Mouse (Mus musculus): Measurements from ENCODE around the gene Acot7. TPM values are rescaled to one million over a fixed set of nuclear protein-coding genes. Genes with fewer than 3 reads are reported as not detected.

Gene Acot7
- polyA plus RNA-seq, 1 experiment from 2014 or later = 63.4 TPM

DNA sequence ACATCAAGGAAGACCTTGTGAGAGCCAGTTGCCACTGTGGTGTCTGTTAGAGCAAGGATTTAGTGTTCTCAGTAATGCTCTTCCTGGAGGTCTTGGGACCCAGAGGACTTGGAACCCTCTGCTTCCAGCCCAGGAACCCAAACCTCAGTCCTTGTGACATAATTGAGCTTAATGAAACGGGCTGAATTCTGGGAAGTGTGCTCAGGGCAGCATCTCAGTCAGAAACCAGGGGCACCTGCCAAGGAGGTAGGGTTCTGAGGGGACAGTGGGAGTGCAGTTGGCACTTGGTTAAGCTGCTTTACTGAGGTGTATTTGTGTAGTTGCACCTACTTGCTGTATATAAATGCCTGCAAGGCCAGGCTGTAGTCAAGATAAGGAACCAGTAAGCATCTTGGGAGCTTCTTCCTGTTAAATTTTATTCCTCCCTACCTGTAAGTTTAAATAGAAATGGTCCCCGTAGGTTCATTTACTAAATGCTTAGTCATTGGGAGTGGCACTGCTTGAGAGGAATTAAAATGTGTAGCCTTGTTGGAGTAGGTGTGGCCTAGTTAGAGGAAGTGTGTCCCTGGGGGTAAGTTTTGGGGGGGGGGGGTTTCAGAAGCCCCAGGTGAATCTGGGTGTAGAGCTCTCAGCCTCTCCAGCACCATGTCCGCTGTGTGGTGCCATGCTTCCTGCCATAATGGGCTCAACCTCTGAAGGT is 16.7 kb downstream of the Acot7 start:
- H3K4me1 ChIP-seq (ENCODE audit: insufficient read depth, low read depth, low read length) = no peaks in the 10 kb centered on the region
- no peak for TF ChIP-seq EP300 (IDR thresholded peaks at IDR 0.05)
- TF ChIP-seq CTCF (IDR thresholded peaks at IDR 0.05) = no peak
- H3K9me3 ChIP-seq (ENCODE audit: low read length) = no peaks in the 10 kb centered on the region
- ATAC-seq (no peak), DNase-seq (ENCODE audit: low spot score) (no peak)
- H3K4me3 ChIP-seq (ENCODE audit: low read depth, low read length) = no peak overlapping the region
- WGBS = 78% methylated on average over 3 of the region's 3 CpGs
- H3K36me3 ChIP-seq (ENCODE audit: insufficient read depth, low read length) = no peaks in the 10 kb centered on the region
- no peak overlapping the region for H3K27ac ChIP-seq (ENCODE audit: low read length)
- no peak overlapping the region for H3K4me2 ChIP-seq (replicated peaks; ENCODE audit: low read depth, low read length)
- H3K9ac ChIP-seq (replicated peaks; ENCODE audit: low read depth) = no peak overlapping the region
- no peaks in the 10 kb centered on the region for H3K27me3 ChIP-seq (replicated peaks; ENCODE audit: insufficient read depth, low read length)

DNA sequence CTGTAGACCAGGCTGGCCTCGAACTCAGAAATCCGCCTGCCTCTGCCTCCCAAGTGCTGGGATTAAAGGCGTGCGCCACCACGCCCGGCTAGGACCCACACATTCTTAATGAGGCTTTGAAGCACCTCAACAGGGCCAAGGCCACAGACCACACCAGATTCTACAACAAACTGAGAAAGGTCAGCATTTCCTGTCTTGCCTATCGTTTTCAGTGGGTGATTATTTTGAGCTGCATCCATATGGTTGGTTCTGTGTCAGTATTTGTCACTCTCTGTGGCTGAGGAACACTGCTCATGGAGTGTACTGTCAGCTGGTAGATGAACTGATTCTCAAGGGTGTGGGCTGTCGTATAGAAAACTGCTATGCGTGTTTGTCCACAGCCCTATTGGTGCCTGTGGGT is 18.3 kb downstream of the Acot7 start:
- H3K9me3 ChIP-seq (ENCODE audit: low read length) = no peaks in the 10 kb centered on the region
- DNase-seq (ENCODE audit: low spot score) (no peak), ATAC-seq (no peak)
- no peak overlapping the region for H3K9ac ChIP-seq (replicated peaks; ENCODE audit: low read depth)
- no peak overlapping the region for H3K4me3 ChIP-seq (ENCODE audit: low read depth, low read length)
- H3K36me3 ChIP-seq (ENCODE audit: insufficient read depth, low read length) = no peaks in the 10 kb centered on the region
- H3K27me3 ChIP-seq (replicated peaks; ENCODE audit: insufficient read depth, low read length) = no peaks in the 10 kb centered on the region
- no peak overlapping the region for H3K27ac ChIP-seq (ENCODE audit: low read length)
- H3K4me1 ChIP-seq (ENCODE audit: insufficient read depth, low read depth, low read length) = no peaks in the 10 kb centered on the region; the same call in 1 of the 2 replicates
- WGBS = 82% methylated on average over 7 of the region's 9 CpGs
- TF ChIP-seq EP300 (IDR thresholded peaks at IDR 0.05) = no peak
- no peak for TF ChIP-seq CTCF (IDR thresholded peaks at IDR 0.05)
- H3K4me2 ChIP-seq (replicated peaks; ENCODE audit: low read depth, low read length) = no peak overlapping the region

DNA sequence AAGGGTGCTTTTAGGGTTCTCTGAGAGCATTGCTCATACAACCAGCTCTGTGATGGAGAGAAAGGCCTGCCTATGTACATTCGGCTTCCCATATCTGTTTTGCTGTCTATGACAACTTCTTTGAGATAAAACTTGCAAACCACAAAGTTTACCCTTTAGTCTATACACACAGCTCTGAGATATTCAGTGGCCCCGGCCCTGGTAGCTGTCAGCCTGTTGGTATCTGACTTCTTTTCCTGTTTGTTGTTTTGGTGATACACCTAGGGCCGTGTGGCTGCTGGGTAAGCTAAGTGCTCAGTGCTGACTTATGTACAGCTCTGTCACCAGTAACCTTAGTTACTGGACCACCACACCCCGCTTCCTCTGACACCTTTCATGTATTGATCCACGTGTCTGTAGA is 19.6 kb downstream of the Acot7 start:
- Histone ChIP-seq H3K9ac (replicated peaks; ENCODE audit: low read depth) (no peak overlapping the region), H3K9me3 (ENCODE audit: low read length) (no peaks in the 10 kb centered on the region), H3K4me3 (ENCODE audit: low read depth, low read length) (no peak overlapping the region), H3K27me3 (replicated peaks; ENCODE audit: insufficient read depth, low read length) (no peaks in the 10 kb centered on the region), H3K27ac (ENCODE audit: low read length) (no peak overlapping the region), H3K36me3 (ENCODE audit: insufficient read depth, low read length) (no peaks in the 10 kb centered on the region), H3K4me2 (replicated peaks; ENCODE audit: low read depth, low read length) (no peak overlapping the region), H3K4me1 (ENCODE audit: insufficient read depth, low read depth, low read length) (peaks cover 7% of the 10 kb centered on the region; the same call in 1 of the 2 replicates)
- TF ChIP-seq EP300 (IDR thresholded peaks at IDR 0.05) = no peak
- TF ChIP-seq CTCF (IDR thresholded peaks at IDR 0.05) = no peak
- no peak for DNase-seq (ENCODE audit: low spot score)
- WGBS = 63% methylated on average over 5 of the region's 5 CpGs
- no peak for ATAC-seq

DNA sequence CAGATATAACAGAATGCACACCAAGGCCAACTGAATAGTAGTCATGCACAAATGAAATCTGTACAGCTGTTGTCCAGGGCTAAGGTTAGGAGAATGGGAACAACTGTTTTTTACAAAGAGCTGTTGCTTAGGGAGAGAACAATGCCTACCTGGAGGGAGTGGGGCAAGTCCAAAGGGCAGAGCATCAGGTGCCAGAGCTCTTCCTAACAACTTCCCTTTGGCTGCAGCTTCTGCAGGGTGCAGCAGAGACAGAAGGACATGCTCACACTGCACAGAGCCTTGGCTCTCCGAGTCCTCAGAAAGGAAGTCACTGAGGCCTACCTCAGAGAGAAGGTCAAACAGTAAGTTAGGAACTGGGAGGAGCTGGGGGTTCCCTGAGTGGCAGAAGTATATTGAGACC is 21.7 kb downstream of the Acot7 start:
- ATAC-seq (no peak), DNase-seq (ENCODE audit: low spot score) (no peak)
- TF ChIP-seq EP300 (IDR thresholded peaks at IDR 0.05) (no peak), CTCF (IDR thresholded peaks at IDR 0.05) (no peak)
- Histone ChIP-seq H3K9me3 (ENCODE audit: low read length) (no peaks in the 10 kb centered on the region), H3K4me1 (ENCODE audit: insufficient read depth, low read depth, low read length) (peaks cover 7% of the 10 kb centered on the region; the same call in 1 of the 2 replicates), H3K4me3 (ENCODE audit: low read depth, low read length) (no peak overlapping the region), H3K9ac (replicated peaks; ENCODE audit: low read depth) (no peak overlapping the region), H3K27me3 (replicated peaks; ENCODE audit: insufficient read depth, low read length) (no peaks in the 10 kb centered on the region), H3K4me2 (replicated peaks; ENCODE audit: low read depth, low read length) (no peak overlapping the region), H3K27ac (ENCODE audit: low read length) (no peak overlapping the region), H3K36me3 (ENCODE audit: insufficient read depth, low read length) (no peaks in the 10 kb centered on the region)
- WGBS = 43% methylated on average over 1 of the region's 1 CpGs

DNA sequence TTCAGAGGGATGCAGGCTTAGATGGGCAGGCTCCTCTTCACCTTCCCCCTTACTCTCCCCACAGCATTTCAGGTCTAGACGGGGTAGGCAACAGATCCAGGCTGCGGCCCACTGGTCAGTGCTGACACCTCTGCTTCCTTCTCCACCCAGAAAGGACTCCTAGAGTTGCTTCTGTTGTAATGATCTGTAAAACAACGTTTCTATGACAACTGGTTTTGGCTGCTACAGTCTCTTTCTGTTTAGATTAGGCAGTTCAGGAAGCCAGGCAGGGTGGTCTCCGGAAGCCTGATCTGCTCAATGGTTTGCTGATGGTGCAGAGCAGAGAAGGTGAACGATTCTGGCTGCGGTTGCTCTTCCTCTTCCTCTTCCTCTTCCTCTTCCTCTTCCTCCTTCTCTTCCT is 23.6 kb downstream of the Acot7 start:
- WGBS = 20% methylated on average over 6 of the region's 6 CpGs
- H3K27me3 ChIP-seq (replicated peaks; ENCODE audit: insufficient read depth, low read length) = no peaks in the 10 kb centered on the region
- no peaks in the 10 kb centered on the region for H3K36me3 ChIP-seq (ENCODE audit: insufficient read depth, low read length)
- H3K4me3 ChIP-seq (ENCODE audit: low read depth, low read length) = no peak overlapping the region
- no peak overlapping the region for H3K4me2 ChIP-seq (replicated peaks; ENCODE audit: low read depth, low read length)
- H3K9me3 ChIP-seq (ENCODE audit: low read length) = no peaks in the 10 kb centered on the region
- no peak overlapping the region for H3K9ac ChIP-seq (replicated peaks; ENCODE audit: low read depth)
- H3K4me1 ChIP-seq (ENCODE audit: insufficient read depth, low read depth, low read length) = peaks cover 7% of the 10 kb centered on the region; the same call in 1 of the 2 replicates
- DNase-seq (ENCODE audit: low spot score) = peak; percentile 78
- peak; percentile 87 for ATAC-seq
- peak; percentile 51 for TF ChIP-seq EP300 (IDR thresholded peaks at IDR 0.05)
- no peak for TF ChIP-seq CTCF (IDR thresholded peaks at IDR 0.05)
- no peak overlapping the region for H3K27ac ChIP-seq (ENCODE audit: low read length)

DNA sequence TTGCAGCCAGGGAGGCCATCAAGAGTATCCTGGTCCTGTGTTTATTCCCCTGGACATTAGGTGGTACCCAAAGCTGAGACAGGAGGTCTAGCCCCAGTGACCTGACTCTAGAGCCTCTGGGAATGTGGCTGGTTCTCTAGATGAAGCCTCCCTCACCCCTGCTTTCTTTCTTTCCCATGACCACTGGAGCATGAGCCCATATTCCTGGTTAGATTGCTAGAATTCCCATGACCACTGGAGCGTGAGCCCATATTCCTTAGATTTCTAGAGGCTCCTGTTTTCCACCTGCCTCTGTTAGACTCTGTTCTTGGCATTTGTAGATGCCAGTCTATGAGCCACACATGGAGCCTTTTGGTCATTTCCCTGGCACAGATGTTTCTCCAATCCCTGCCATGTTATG is 24.5 kb downstream of the Acot7 start:
- no peak overlapping the region for H3K27ac ChIP-seq (ENCODE audit: low read length)
- ATAC-seq = no peak
- H3K4me1 ChIP-seq (ENCODE audit: insufficient read depth, low read depth, low read length) = peaks cover 7% of the 10 kb centered on the region; the same call in 1 of the 2 replicates
- H3K9me3 ChIP-seq (ENCODE audit: low read length) = no peaks in the 10 kb centered on the region
- DNase-seq (ENCODE audit: low spot score) = no peak
- WGBS = 86% methylated on average over 1 of the region's 1 CpGs
- H3K4me3 ChIP-seq (ENCODE audit: low read depth, low read length) = no peak overlapping the region
- TF ChIP-seq CTCF (IDR thresholded peaks at IDR 0.05) (no peak), EP300 (IDR thresholded peaks at IDR 0.05) (no peak)
- H3K9ac ChIP-seq (replicated peaks; ENCODE audit: low read depth) = no peak overlapping the region
- H3K36me3 ChIP-seq (ENCODE audit: insufficient read depth, low read length) = no peaks in the 10 kb centered on the region
- no peaks in the 10 kb centered on the region for H3K27me3 ChIP-seq (replicated peaks; ENCODE audit: insufficient read depth, low read length)
- no peak overlapping the region for H3K4me2 ChIP-seq (replicated peaks; ENCODE audit: low read depth, low read length)
